Mouse (Mus musculus) v-Abl transformed pro-B cells (cell line): ENCODE measurements around the gene Trak2.
"Not testable (repeated sequence)": the region's sequence is repeated elsewhere in the genome, so short reads cannot be mapped to it uniquely, and the experiment has no call there.

Source experiments
- in situ Hi-C, 2 experiments: fragments of 400-800 bp; cut with MboI; formaldehyde crosslinking; loops; one replicate each; pipeline ENCODE4 v1.15.1; 2025; ENCODE audit not compliant: unreplicated experiment in 2 of 2

Gene Trak2

DNA sequence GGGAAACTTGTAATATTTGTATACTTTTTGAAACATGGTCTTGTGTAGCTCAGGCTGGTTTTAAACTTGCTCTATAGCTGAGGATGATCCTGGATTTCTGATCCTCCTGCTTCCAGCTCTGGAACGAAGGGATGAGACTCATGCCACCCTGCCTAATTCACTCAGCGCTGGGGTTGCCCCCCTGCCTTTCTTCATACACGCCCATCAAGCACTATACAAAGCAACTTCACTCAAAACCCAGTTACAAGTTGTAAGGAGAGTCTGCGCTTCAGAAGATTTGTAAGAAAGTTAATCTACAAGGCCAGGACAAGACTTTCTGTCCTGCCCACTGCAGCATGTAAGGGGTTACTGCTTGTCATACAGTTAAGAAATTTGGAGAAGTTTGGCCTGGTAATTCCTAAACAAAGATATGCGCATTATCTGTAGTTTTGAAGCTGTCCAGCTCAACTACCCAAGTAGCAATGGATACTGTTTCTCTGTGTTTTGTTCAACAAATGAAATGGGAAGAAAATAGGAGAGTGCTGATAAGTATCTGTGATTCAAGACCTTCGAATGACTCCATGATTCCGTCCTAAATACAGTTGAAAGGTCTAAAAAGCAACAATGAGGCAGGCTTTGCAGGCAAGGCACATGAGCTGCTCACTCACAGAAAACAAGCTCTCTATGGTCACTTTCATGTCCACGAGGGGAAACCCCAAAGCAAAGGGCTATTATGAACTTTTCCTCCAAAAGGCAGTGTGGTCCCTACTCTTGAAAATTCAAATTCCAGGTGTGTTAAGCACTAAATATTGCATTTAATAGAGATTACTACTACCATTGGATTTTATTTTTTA lies 18.4 kb downstream of the Trak2 start:
- in situ Hi-C loops: no loop called here

DNA sequence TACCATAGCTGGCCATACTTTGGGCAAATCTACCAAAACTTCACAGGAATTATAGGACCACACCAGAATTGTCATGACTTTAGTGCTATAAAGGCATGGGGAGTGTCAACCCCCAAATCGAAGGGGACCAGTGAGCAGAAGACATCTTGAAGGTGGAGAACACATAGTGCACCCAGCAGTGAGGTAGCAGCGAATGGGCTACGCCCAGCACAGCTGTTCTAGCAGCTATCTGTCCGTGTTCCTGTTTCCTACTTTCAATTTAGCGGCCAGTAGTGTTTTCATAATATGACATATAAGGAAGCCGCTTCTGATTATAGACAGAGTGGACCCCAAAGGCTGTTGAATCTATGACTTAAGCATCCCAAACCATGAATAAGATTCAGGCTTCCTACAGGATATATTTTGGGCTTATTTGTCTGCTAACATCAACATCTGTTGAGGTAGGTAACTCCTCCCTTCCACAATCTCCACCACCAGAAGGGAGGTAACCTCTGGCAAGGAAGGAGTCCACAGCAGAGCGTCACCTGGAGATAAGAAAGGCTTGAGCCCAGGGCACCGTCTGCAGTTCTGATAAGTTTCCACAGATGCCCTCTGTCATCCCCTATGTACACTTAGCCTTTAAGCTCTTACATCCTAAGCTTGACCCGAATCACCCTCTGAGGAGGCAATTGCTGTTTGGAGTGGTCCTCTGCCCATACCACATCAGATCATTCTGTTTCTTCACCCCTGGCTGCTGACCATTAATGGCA lies 19.4 kb downstream of the Trak2 start:
- in situ Hi-C loops: no loop called here

GRCm38 (mm10) chr1:58952997-58953396 lies 20.2 kb downstream of the Trak2 start:
- in situ Hi-C loops: no loop called here

- in situ Hi-C loops: no loop called here
Measured at GRCm38 (mm10) chr1:58952526-58952925, 20.7 kb downstream of the Trak2 start.

GRCm38 (mm10) chr1:58951841-58952240 lies 21.4 kb downstream of the Trak2 start:
- in situ Hi-C loops: no loop called here

- in situ Hi-C loops: no loop called here
Measured at GRCm38 (mm10) chr1:58950899-58951648, 22.2 kb downstream of the Trak2 start.

DNA sequence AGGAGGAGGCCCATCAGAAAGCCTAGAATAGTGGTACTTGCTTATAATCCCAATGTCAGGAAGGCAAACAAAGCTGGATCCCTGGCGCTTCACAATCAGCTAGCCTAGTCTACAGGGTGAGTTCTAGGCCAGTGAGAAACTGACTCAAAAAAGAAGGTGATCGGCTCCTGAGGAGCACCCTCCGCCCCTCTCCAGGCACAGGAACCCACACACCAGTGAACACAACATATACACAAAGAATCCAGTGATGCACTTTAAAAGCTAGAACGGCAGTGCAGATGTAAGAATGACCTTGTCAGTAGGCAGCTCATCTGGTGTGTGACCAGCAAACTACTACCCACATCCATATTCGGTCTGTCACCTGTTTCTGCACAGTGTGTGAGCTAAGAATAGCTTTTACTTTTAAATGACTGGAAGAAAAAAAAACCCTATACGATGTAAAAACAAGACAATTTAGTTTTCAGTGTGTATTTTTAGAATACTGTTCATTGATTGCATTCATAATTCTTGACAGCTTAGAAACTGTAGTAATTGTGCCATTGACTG lies 23.6 kb downstream of the Trak2 start:
- in situ Hi-C loops: no loop called here

- in situ Hi-C loops: no loop called here
Measured at GRCm38 (mm10) chr1:58946718-58947117, 26.5 kb downstream of the Trak2 start.

DNA sequence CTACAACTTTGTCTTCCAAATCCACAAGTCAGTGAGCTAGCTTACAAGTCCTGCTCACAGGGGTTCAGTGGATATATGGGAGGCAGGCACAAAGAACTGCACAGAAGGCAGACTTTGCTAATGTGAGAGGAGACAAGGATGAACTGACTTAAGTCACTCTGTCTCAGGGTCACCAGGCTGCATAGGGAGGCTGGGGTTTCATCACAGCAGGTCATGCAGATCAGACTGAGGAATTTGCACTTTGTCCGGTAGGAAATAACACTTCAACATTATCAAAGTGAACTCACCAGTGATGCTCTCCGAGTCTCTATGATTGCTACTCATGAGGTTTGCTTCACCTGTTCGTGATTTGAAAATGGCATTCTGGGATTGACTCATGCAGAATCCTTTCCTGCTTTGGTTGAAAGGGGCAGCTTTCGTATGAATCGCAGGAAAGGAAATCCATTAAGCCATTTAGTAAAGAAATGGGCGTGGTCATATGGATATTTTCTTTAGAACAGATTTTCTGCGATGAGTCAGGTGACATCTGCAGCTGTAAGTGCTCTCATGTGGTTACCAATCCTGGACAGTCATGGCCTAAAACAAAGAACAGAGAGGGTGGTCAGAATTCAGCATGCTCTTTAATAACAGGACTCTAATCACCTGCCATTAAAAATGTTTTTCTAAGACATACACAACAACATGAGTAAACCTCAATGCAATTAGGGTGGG lies 27.1 kb downstream of the Trak2 start:
- in situ Hi-C loops: no loop called here

- in situ Hi-C loops: no loop called here
Measured at GRCm38 (mm10) chr1:58945523-58945922, 27.7 kb downstream of the Trak2 start.

DNA sequence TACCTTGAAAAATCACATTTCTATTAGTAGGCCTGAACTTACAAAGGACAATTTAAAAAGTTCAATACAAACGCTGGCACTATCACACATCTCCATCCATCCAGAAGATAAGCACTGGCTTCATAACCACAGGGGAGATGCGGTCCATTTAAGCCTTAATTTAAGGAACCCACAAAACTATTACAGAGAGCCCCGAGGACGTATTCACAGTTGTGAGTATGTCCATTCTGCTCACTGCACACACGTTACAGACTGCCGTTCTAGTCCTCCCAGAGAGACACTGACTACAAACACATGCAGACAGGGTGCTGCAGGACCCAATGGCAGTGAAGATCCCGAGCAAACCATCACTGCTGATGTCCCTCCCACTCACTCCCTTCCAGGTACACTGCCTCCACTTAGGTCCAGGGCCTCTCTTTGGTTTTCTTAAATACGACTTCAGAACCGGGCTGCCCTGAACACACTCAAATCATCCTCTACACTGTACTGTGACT lies 35.6 kb downstream of the Trak2 start:
- in situ Hi-C loops: no loop called here

DNA sequence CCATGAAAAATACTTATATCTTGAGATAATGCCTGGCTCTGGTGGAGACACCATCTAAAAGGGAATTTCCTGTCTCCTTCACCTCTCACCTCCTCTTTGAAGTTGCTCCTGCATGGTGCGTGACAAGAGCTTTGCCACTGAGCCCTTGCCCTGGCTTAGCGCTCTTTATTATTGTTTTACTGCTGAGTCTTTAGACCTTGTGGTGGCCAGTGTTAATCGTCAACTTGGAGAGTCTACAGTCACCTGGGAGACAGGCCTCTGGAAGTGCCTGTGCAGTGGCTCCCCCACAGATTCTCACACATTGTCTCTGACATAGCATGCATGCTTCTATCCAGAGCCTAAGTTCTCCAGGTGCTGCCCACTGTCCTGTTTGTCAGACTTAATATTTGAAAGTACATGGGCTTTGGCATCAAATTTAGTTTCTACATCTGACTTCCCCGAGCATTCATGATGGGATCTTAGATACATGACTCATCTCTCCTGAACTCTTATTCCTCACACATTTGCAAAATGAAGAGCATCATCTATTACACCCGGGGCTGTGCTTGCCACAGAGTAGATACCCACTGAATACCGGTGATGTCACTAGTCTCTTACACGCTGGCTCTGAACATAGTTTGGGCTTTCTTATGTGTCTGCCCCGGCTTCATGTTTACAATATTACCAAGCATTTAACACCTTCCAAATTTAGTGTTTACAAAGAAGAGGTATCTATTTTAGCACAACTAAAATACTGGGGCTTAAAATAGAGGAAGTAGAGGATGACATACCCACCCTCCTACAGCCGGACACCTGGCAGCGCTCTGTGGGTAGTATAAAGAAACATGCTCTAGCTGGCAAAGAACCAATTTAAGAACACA lies 36.3 kb downstream of the Trak2 start:
- in situ Hi-C loops: no loop called here

DNA sequence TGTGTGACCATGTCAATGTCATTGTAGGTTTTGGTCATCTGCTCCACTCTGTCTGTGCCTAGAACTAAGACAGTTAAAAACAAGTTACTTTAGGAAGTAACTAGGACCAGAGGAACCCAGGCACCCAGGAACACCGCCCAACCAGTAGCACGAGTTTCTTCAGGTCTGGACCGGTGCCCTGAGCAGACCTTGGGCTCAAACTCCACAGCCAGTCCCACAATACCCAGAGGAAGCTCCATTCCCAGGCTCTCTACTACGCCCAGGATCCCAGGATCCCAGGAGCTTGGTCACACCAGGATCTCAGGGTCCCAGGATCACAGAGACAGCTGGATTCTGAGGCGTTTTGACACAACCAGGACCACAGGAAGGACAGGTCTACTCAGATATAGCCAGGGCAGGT lies 46.6 kb downstream of the Trak2 start:
- in situ Hi-C loops: no loop called here

GRCm38 (mm10) chr1:58917566-58917965 lies 55.7 kb downstream of the Trak2 start:
- in situ Hi-C loops: loop anchor here in 1 of 2 experiments (25.0 kb wide), 1 partner anchor 1505 kb away; the partner anchor contains the start of genes Maip1 and Tyw5

DNA sequence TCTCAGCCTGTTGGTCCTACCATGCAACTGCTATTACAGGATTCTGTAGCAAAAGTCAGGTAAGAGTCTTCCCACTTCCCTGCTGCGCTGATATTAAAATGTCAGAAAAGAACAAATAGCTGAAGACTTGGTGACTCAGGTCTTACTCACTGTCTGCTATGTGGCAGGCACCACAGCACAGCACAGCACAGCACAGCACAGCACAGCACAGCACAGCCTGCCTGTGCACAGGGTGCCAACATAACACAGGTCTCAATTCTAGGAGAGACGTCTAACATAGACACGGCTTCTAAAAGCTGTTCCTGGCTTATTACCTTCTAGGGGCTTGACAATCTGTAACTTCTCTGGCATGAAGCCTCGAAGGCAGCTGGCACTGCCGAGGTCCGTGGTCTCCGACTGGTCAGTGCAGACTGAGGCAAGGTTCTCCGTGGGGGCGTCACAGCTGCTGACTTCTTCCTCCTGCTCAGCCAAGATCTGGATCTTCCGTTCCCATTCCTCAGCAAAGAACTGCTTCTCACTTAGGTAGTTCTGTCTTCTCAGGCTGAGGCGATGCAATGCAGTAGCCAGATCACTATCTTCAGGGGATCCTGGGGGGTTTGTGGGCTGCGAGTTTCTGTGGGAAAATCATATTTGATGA lies 63.5 kb downstream of the Trak2 start:
- in situ Hi-C loops: loop anchor here (10.0 to 25.0 kb wide), 2 partner anchors 235 to 1497 kb away; partner anchors contain the start of genes Maip1 (in 1 of the 2) and Tyw5 (in 1 of the 2)

DNA sequence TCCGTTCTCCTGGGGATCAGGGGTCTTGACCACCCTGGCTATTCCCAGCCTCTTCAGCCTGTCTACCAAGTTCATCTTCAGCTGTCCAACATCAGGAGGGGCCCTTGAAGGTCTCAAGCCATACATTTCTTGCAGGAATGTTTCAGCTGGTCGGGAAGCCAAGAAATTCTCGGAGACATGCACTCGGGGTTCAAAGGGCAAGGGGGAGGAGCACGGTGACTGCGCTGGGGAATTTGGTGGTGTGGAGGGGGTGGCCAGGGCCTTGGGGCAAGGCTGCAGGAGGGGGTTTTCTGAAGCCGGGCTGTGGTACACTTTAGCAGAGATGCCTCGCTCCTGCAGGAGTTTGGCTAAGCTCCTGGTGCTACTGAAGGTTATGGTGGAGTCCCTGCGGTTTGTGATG lies 69.5 kb downstream of the Trak2 start:
- in situ Hi-C loops: loop anchor here (5.0 to 25.0 kb wide), 5 partner anchors 94 to 1491 kb away; partner anchors contain the start of genes Maip1 (in 1 of the 2) and Tyw5 (in 1 of the 2)

DNA sequence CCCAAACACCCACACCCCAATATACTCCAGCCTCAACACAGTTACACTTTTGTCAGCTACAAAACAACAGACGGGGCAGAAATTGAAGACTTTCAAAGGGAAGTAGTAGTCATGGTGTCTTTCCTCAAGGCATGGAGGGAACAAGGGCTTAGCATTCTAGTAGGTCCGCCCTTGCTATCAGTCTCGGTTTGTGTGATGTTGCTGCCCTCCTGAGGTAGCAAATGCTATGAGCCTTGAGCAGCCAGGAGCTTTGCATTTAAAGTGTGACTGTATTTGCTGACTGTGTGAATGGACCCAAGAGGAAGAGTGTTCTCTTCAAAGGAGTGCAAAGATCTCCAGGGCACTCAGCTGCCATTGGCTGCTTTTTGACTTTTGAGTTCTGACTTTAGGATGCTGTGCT lies 75.7 kb downstream of the Trak2 start:
- in situ Hi-C loops: not testable (repeated sequence)

DNA sequence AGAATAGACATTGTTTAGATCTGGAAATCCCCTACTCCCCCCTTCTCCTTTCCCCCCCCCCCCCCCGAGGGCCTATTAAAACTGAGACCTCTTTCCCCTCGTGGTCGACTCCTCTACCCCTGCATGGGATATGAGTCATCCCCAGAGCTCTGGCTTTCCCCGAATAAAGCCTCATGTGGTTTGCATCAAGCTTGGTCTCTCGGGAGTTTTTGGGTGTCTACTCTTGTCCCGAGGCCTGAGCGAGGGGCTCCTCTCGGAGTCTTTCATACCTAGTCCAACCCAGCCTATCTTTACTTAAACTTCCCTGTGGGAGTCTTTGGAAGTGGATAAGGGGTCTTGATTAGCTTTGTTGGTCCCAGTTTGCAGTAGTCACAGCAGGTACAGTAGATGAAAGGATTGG lies 80.8 kb downstream of the Trak2 start:
- in situ Hi-C loops: not testable (repeated sequence)
